Mouse (Mus musculus) brown adipose tissue, adult 24 weeks (tissue): ENCODE data around the gene Tas2r143. TPM values are rescaled to one million over a fixed set of nuclear protein-coding genes. Genes with fewer than 3 reads are reported as not detected.
A peak's percentile ranks its signal among the peaks of the same experiment; 100 is the strongest.

Source experiments
- H3K27ac ChIP-seq: fragments of 200-500 bp; replicated peaks from 2 replicates; pipeline ENCODE4 v1.5.1; 2012; ENCODE audit warnings: low read depth, mild to moderate bottlenecking, low read length
- H3K4me1 ChIP-seq: fragments of 200-500 bp; 2 replicates; pipeline ENCODE4 v1.6.1; 2012; ENCODE audit warnings: low read length, mixed read lengths; ENCODE audit not compliant: control insufficient read depth, insufficient read depth, insufficient read length
- H3K4me3 ChIP-seq: fragments of 200-500 bp; 2 replicates; pipeline ENCODE4 v1.5.1; 2012; ENCODE audit warnings: low read depth, mild to moderate bottlenecking, low read length, moderate library complexity; ENCODE audit not compliant: insufficient read depth
- polyA plus RNA-seq: library from polyadenylated mRNA; stranded (reverse); fragments of >200 nt; gene quantifications from 2 replicates; pipeline ENCODE4 v1.2.4, GENCODE M21; 2012; ENCODE audit not compliant: missing spikeins, insufficient read depth, insufficient read length

The Tas2r143 gene
- not detected in 2 replicates for polyA plus RNA-seq

- H3K27ac ChIP-seq, result no peak within 1 kb of the TSS
- H3K4me1 ChIP-seq, result peaks cover 9% of the 10 kb centered on the region; the same call in 1 of the 2 replicates
- H3K4me3 ChIP-seq, result no peak within 1 kb of the TSS
These were observed at the start of gene Tas2r143 for GRCm38 (mm10) chr6:42399938-42400337. Gene Tas2r143, plus strand, starts transcription at chr6:42400238.

- Histone ChIP-seq H3K4me3 (peak overlapping the region; percentile 84), H3K27ac (peak overlapping the region; percentile 92), H3K4me1 (peaks cover 18% of the 10 kb centered on the region)
These were observed 48.9 kb upstream of the Tas2r143 start for GRCm38 (mm10) chr6:42350968-42351775.

- Histone ChIP-seq H3K4me3 (peak overlapping the region; percentile 84), H3K27ac (peak overlapping the region; percentile 92)
These were observed 48.1 kb upstream of the Tas2r143 start for GRCm38 (mm10) chr6:42351776-42352485.

GRCm38 (mm10) chr6:42352486-42352846, 47.6 kb upstream of the Tas2r143 start:
- peaks cover 20% of the 10 kb centered on the region for H3K4me1 ChIP-seq
- peak overlapping the region; percentile 84; the same call in 1 of the 2 replicates for H3K4me3 ChIP-seq
- peak overlapping the region; percentile 92; the same call in 1 of the 2 replicates for H3K27ac ChIP-seq

More at GRCm38 (mm10) chr6:42351776-42352485, 48.1 kb upstream of the Tas2r143 start:
- H3K4me1 ChIP-seq, result peaks cover 20% of the 10 kb centered on the region

GRCm38 (mm10) chr6:42353180-42353579, 46.9 kb upstream of the Tas2r143 start:
- Histone ChIP-seq H3K4me3 (no peak overlapping the region), H3K4me1 (peaks cover 20% of the 10 kb centered on the region), H3K27ac (peak overlapping the region; percentile 31)

GRCm38 (mm10) chr6:42354076-42355019, 45.7 kb upstream of the Tas2r143 start:
- peaks cover 27% of the 10 kb centered on the region for H3K4me1 ChIP-seq
- peak overlapping the region; percentile 24; the same call in 1 of the 2 replicates for H3K27ac ChIP-seq
- H3K4me3 ChIP-seq, result peak overlapping the region; percentile 20; the same call in 1 of the 2 replicates

GRCm38 (mm10) chr6:42355366-42355765, 44.7 kb upstream of the Tas2r143 start:
- H3K4me3 ChIP-seq, result no peak overlapping the region
- peaks cover 32% of the 10 kb centered on the region for H3K4me1 ChIP-seq
- H3K27ac ChIP-seq, result no peak overlapping the region

GRCm38 (mm10) chr6:42355794-42356600, 44.0 kb upstream of the Tas2r143 start:
- Histone ChIP-seq H3K4me1 (peaks cover 32% of the 10 kb centered on the region), H3K4me3 (no peak overlapping the region), H3K27ac (no peak overlapping the region)

- H3K27ac ChIP-seq, result no peak overlapping the region
- peaks cover 23% of the 10 kb centered on the region for H3K4me1 ChIP-seq
These were observed 43.1 kb upstream of the Tas2r143 start for GRCm38 (mm10) chr6:42356913-42357312.

GRCm38 (mm10) chr6:42357901-42358300, 42.1 kb upstream of the Tas2r143 start:
- Histone ChIP-seq H3K4me3 (no peak overlapping the region), H3K27ac (no peak overlapping the region), H3K4me1 (peaks cover 19% of the 10 kb centered on the region)

More at GRCm38 (mm10) chr6:42356913-42357312, 43.1 kb upstream of the Tas2r143 start:
- no peak overlapping the region for H3K4me3 ChIP-seq

GRCm38 (mm10) chr6:42358901-42359300, 41.1 kb upstream of the Tas2r143 start:
- Histone ChIP-seq H3K4me1 (peaks cover 19% of the 10 kb centered on the region), H3K27ac (peak overlapping the region; percentile 18), H3K4me3 (no peak overlapping the region)

- Histone ChIP-seq H3K4me1 (peaks cover 16% of the 10 kb centered on the region), H3K4me3 (no peak overlapping the region), H3K27ac (peak overlapping the region; percentile 76)
These were observed 40.5 kb upstream of the Tas2r143 start for GRCm38 (mm10) chr6:42359364-42360147.

GRCm38 (mm10) chr6:42360231-42360840, 39.7 kb upstream of the Tas2r143 start:
- Histone ChIP-seq H3K27ac (0 out of 2 replicates have a peak overlapping the region, but pooled peaks have one; percentile 0), H3K4me1 (peaks cover 16% of the 10 kb centered on the region), H3K4me3 (no peak overlapping the region)
